Mouse (Mus musculus): ENCODE data around the gene Zfp618.

Gene Zfp618

GRCm38 (mm10) chr4:62964844-62965496, 403 bp upstream of the Zfp618 start:
- Histone ChIP-seq H3K9me3 (ENCODE audit: low read length) (no peaks in the 10 kb centered on the region), H3K36me3 (ENCODE audit: insufficient read depth, low read length) (no peaks in the 10 kb centered on the region), H3K27me3 (ENCODE audit: insufficient read depth, low read length) (peaks cover 22% of the 10 kb centered on the region), H3K4me3 (replicated peaks; ENCODE audit: low read length) (peak overlapping the region; percentile 83), H3K4me1 (replicated peaks; ENCODE audit: low read depth, low read length) (no peaks in the 10 kb centered on the region)
- TF ChIP-seq POU5F1 (IDR thresholded peaks at IDR 0.05; ENCODE audit: borderline replicate concordance, low read length) = no peak
- TF ChIP-seq NANOG (IDR thresholded peaks at IDR 0.05; ENCODE audit: borderline replicate concordance, low read length) = no peak
- TF ChIP-seq CTCF (conservative IDR thresholded peaks at IDR 0.05; ENCODE audit: low read length) = no peak

GRCm38 (mm10) chr4:62969526-62969925, 4.2 kb downstream of the Zfp618 start:
- no peak for TF ChIP-seq POU5F1 (IDR thresholded peaks at IDR 0.05; ENCODE audit: borderline replicate concordance, low read length)
- no peak for TF ChIP-seq CTCF (conservative IDR thresholded peaks at IDR 0.05; ENCODE audit: low read length)
- no peak for TF ChIP-seq NANOG (IDR thresholded peaks at IDR 0.05; ENCODE audit: borderline replicate concordance, low read length)
- Histone ChIP-seq H3K27me3 (ENCODE audit: insufficient read depth, low read length) (peaks cover 2% of the 10 kb centered on the region; the same call in 1 of the 2 replicates), H3K4me3 (replicated peaks; ENCODE audit: low read length) (no peak overlapping the region), H3K36me3 (ENCODE audit: insufficient read depth, low read length) (no peaks in the 10 kb centered on the region), H3K4me1 (replicated peaks; ENCODE audit: low read depth, low read length) (no peaks in the 10 kb centered on the region), H3K9me3 (ENCODE audit: low read length) (no peaks in the 10 kb centered on the region)

GRCm38 (mm10) chr4:62971991-62972390, 6.6 kb downstream of the Zfp618 start:
- H3K9me3 ChIP-seq (ENCODE audit: low read length) = no peaks in the 10 kb centered on the region
- no peaks in the 10 kb centered on the region for H3K36me3 ChIP-seq (ENCODE audit: insufficient read depth, low read length)
- no peaks in the 10 kb centered on the region; the same call in 1 of the 2 replicates for H3K27me3 ChIP-seq (ENCODE audit: insufficient read depth, low read length)
- TF ChIP-seq NANOG (IDR thresholded peaks at IDR 0.05; ENCODE audit: borderline replicate concordance, low read length) = no peak
- no peaks in the 10 kb centered on the region for H3K4me1 ChIP-seq (replicated peaks; ENCODE audit: low read depth, low read length)
- no peak overlapping the region for H3K4me3 ChIP-seq (replicated peaks; ENCODE audit: low read length)

- no peak overlapping the region for H3K4me3 ChIP-seq (replicated peaks; ENCODE audit: low read length)
- H3K27me3 ChIP-seq (ENCODE audit: insufficient read depth, low read length) = no peaks in the 10 kb centered on the region; the same call in 1 of the 2 replicates
- TF ChIP-seq CTCF (conservative IDR thresholded peaks at IDR 0.05; ENCODE audit: low read length) = no peak
- no peak for TF ChIP-seq NANOG (IDR thresholded peaks at IDR 0.05; ENCODE audit: borderline replicate concordance, low read length)
- no peak for TF ChIP-seq POU5F1 (IDR thresholded peaks at IDR 0.05; ENCODE audit: borderline replicate concordance, low read length)
- H3K4me1 ChIP-seq (replicated peaks; ENCODE audit: low read depth, low read length) = peaks cover 6% of the 10 kb centered on the region
- no peaks in the 10 kb centered on the region for H3K36me3 ChIP-seq (ENCODE audit: insufficient read depth, low read length)
- H3K9me3 ChIP-seq (ENCODE audit: low read length) = no peaks in the 10 kb centered on the region
These were observed 7.7 kb downstream of the Zfp618 start for GRCm38 (mm10) chr4:62973086-62973485.

GRCm38 (mm10) chr4:62974901-62975300, 9.5 kb downstream of the Zfp618 start:
- no peaks in the 10 kb centered on the region for H3K9me3 ChIP-seq (ENCODE audit: low read length)
- H3K36me3 ChIP-seq (ENCODE audit: insufficient read depth, low read length) = no peaks in the 10 kb centered on the region
- peaks cover 6% of the 10 kb centered on the region for H3K4me1 ChIP-seq (replicated peaks; ENCODE audit: low read depth, low read length)
- TF ChIP-seq POU5F1 (IDR thresholded peaks at IDR 0.05; ENCODE audit: borderline replicate concordance, low read length) (no peak), NANOG (IDR thresholded peaks at IDR 0.05; ENCODE audit: borderline replicate concordance, low read length) (no peak), CTCF (conservative IDR thresholded peaks at IDR 0.05; ENCODE audit: low read length) (no peak)
- H3K27me3 ChIP-seq (ENCODE audit: insufficient read depth, low read length) = peaks cover 6% of the 10 kb centered on the region
- no peak overlapping the region for H3K4me3 ChIP-seq (replicated peaks; ENCODE audit: low read length)

- H3K4me3 ChIP-seq (replicated peaks; ENCODE audit: low read length) = no peak overlapping the region
- peaks cover 6% of the 10 kb centered on the region for H3K27me3 ChIP-seq (ENCODE audit: insufficient read depth, low read length)
- H3K4me1 ChIP-seq (replicated peaks; ENCODE audit: low read depth, low read length) = peaks cover 6% of the 10 kb centered on the region
- H3K9me3 ChIP-seq (ENCODE audit: low read length) = no peaks in the 10 kb centered on the region
- no peaks in the 10 kb centered on the region for H3K36me3 ChIP-seq (ENCODE audit: insufficient read depth, low read length)
- TF ChIP-seq POU5F1 (IDR thresholded peaks at IDR 0.05; ENCODE audit: borderline replicate concordance, low read length) (no peak), CTCF (conservative IDR thresholded peaks at IDR 0.05; ENCODE audit: low read length) (no peak), NANOG (IDR thresholded peaks at IDR 0.05; ENCODE audit: borderline replicate concordance, low read length) (no peak)
These were observed 10.2 kb downstream of the Zfp618 start for GRCm38 (mm10) chr4:62975541-62975940.

- no peak for TF ChIP-seq POU5F1 (IDR thresholded peaks at IDR 0.05; ENCODE audit: borderline replicate concordance, low read length)
- TF ChIP-seq CTCF (conservative IDR thresholded peaks at IDR 0.05; ENCODE audit: low read length) = no peak
- TF ChIP-seq NANOG (IDR thresholded peaks at IDR 0.05; ENCODE audit: borderline replicate concordance, low read length) = no peak
- peaks cover 6% of the 10 kb centered on the region for H3K4me1 ChIP-seq (replicated peaks; ENCODE audit: low read depth, low read length)
These were observed 12.1 kb downstream of the Zfp618 start for GRCm38 (mm10) chr4:62977454-62977853.

GRCm38 (mm10) chr4:62978501-62978911, 13.1 kb downstream of the Zfp618 start:
- peaks cover 6% of the 10 kb centered on the region for H3K4me1 ChIP-seq (replicated peaks; ENCODE audit: low read depth, low read length)

More at GRCm38 (mm10) chr4:62977454-62977853, 12.1 kb downstream of the Zfp618 start:
- peaks cover 6% of the 10 kb centered on the region; the same call in 1 of the 2 replicates for H3K27me3 ChIP-seq (ENCODE audit: insufficient read depth, low read length)
- peak overlapping the region; percentile 66; the same call in 1 of the 2 replicates for H3K4me3 ChIP-seq (replicated peaks; ENCODE audit: low read length)
- H3K36me3 ChIP-seq (ENCODE audit: insufficient read depth, low read length) = no peaks in the 10 kb centered on the region
- H3K9me3 ChIP-seq (ENCODE audit: low read length) = no peaks in the 10 kb centered on the region

More at GRCm38 (mm10) chr4:62978501-62978911, 13.1 kb downstream of the Zfp618 start:
- Histone ChIP-seq H3K27me3 (ENCODE audit: insufficient read depth, low read length) (peaks cover 6% of the 10 kb centered on the region; the same call in 1 of the 2 replicates), H3K9me3 (ENCODE audit: low read length) (no peaks in the 10 kb centered on the region), H3K36me3 (ENCODE audit: insufficient read depth, low read length) (no peaks in the 10 kb centered on the region), H3K4me3 (replicated peaks; ENCODE audit: low read length) (no peak overlapping the region)
- TF ChIP-seq POU5F1 (IDR thresholded peaks at IDR 0.05; ENCODE audit: borderline replicate concordance, low read length) = no peak
- TF ChIP-seq CTCF (conservative IDR thresholded peaks at IDR 0.05; ENCODE audit: low read length) = no peak
- TF ChIP-seq NANOG (IDR thresholded peaks at IDR 0.05; ENCODE audit: borderline replicate concordance, low read length) = no peak
